Mouse (Mus musculus) MEL (cell line): ENCODE measurements at regions not wholly inside any gene's neighbourhood (a gene's known extent, or its start where the extent isn't known, plus 50 kb on each side); places are given as distances from the start of the nearest gene placed in this dataset.
A peak's percentile ranks its signal among the peaks of the same experiment; 100 is the strongest.

Source experiments
- DNase-seq: peaks from one replicate; pipeline ENCODE4 v3.0.0; 2011; ENCODE audit warnings: low read depth, low spot score
- H3K27ac ChIP-seq: 2 replicates; pipeline ENCODE4 v1.5.1; 2012; ENCODE audit warnings: low read depth, mild to moderate bottlenecking, control low read depth, low read length, moderate library complexity; ENCODE audit not compliant: control insufficient read depth
- H3K27me3 ChIP-seq, 2 experiments: fragments of 150-350 bp in 1 of 2; sonication (generic) in 1 of 2; 2 replicates each; pipeline ENCODE4 v1.6.1; 2012; ENCODE audit warnings: low read length in 2 of 2, mild to moderate bottlenecking in 2 of 2, improper control_type of control experiment in 1 of 2, moderate library complexity in 1 of 2; ENCODE audit not compliant: insufficient read depth in 2 of 2, control insufficient read depth in 1 of 2
- H3K36me3 ChIP-seq, 2 experiments: 2 replicates each; pipeline ENCODE4 v1.6.1; 2012 to 2014; ENCODE audit warnings: low read length in 2 of 2, improper control_type of control experiment in 1 of 2, inconsistent platforms in 1 of 2, mild to moderate bottlenecking in 1 of 2; ENCODE audit not compliant: insufficient read depth in 2 of 2, control insufficient read depth in 1 of 2
- H3K4me1 ChIP-seq, 2 experiments: fragments of 150-350 bp in 1 of 2; sonication (generic) in 1 of 2; 2 replicates each; pipeline ENCODE4 v1.6.1; 2012; ENCODE audit warnings: low read length in 2 of 2, improper control_type of control experiment in 1 of 2, mild to moderate bottlenecking in 1 of 2; ENCODE audit not compliant: insufficient read depth in 2 of 2, control insufficient read depth in 1 of 2
- H3K4me3 ChIP-seq, 2 experiments: fragments of 150-350 bp in 1 of 2; sonication (generic) in 1 of 2; 2 replicates each; pipeline ENCODE4 v1.5.1; 2012; ENCODE audit warnings: low read depth in 2 of 2, low read length in 2 of 2, mild to moderate bottlenecking in 2 of 2, moderate library complexity in 2 of 2, control low read depth in 1 of 2, improper control_type of control experiment in 1 of 2; ENCODE audit not compliant: control insufficient read depth in 1 of 2, insufficient read depth in 1 of 2
- H3K79me2 ChIP-seq: 2 replicates; pipeline ENCODE4 v1.6.1; 2012; ENCODE audit warnings: mild to moderate bottlenecking, low read length, moderate library complexity; ENCODE audit not compliant: control insufficient read depth, poor library complexity, insufficient read depth
- H3K9ac ChIP-seq: 2 replicates; pipeline ENCODE4 v1.6.1; 2012; ENCODE audit warnings: low read depth, mild to moderate bottlenecking, control low read depth, low read length, moderate library complexity; ENCODE audit not compliant: control insufficient read depth, poor library complexity, severe bottlenecking
- H3K9me3 ChIP-seq: fragments of 150-350 bp; sonication (generic); replicated peaks from 2 replicates; pipeline ENCODE4 v1.6.1; 2012; ENCODE audit warnings: mild to moderate bottlenecking, low read length, improper control_type of control experiment, moderate library complexity; ENCODE audit not compliant: insufficient read depth
- CHD1 ChIP-seq: IDR thresholded peaks from 2 replicates; pipeline ENCODE4 v1.6.1; 2012; ENCODE audit warnings: low read depth, mild to moderate bottlenecking, inconsistent platforms, low read length, improper control_type of control experiment
- CHD2 ChIP-seq: IDR thresholded peaks from 2 replicates; pipeline ENCODE4 v1.6.1; 2011; ENCODE audit warnings: low read length, improper control_type of control experiment
- CTCF ChIP-seq, 3 experiments: IDR thresholded peaks in 2 of 3; conservative IDR thresholded peaks in 1 of 3; 2 replicates each; pipeline ENCODE4 v1.5.1; 2011 to 2012; ENCODE audit warnings: low read length in 3 of 3, low read depth in 2 of 3, mild to moderate bottlenecking in 2 of 3, improper control_type of control experiment in 1 of 3, inconsistent platforms in 1 of 3, mixed read lengths in 1 of 3, moderate library complexity in 1 of 3; ENCODE audit not compliant: control insufficient read depth in 1 of 3, insufficient read depth in 1 of 3, poor library complexity in 1 of 3, severe bottlenecking in 1 of 3
- E2F4 ChIP-seq: IDR thresholded peaks from 2 replicates; pipeline ENCODE4 v1.6.1; 2011; ENCODE audit warnings: low read depth, low read length, improper control_type of control experiment, borderline replicate concordance
- ELF1 ChIP-seq: IDR thresholded peaks from 2 replicates; pipeline ENCODE4 v1.6.1; 2014; ENCODE audit warnings: low read depth, mild to moderate bottlenecking, inconsistent platforms, low read length, improper control_type of control experiment, moderate library complexity
- EP300 ChIP-seq, 2 experiments: IDR thresholded peaks; 2 replicates each; pipeline ENCODE4 v1.6.1; 2011; ENCODE audit warnings: improper control_type of control experiment in 2 of 2, low read length in 2 of 2, low read depth in 1 of 2, mild to moderate bottlenecking in 1 of 2
- ETS1 ChIP-seq: IDR thresholded peaks from 2 replicates; pipeline ENCODE4 v1.6.1; 2012; ENCODE audit warnings: low read depth, mild to moderate bottlenecking, inconsistent platforms, low read length, improper control_type of control experiment, moderate library complexity
- JUND ChIP-seq: IDR thresholded peaks from 2 replicates; pipeline ENCODE4 v1.6.1; 2011; ENCODE audit warnings: low read depth, mild to moderate bottlenecking, improper control_type of control experiment, low read length
- KAT2A ChIP-seq: conservative IDR thresholded peaks from 2 replicates; pipeline ENCODE4 v1.6.1; 2012; ENCODE audit warnings: low read depth, low read length, improper control_type of control experiment, inconsistent platforms
- MEF2A ChIP-seq: IDR thresholded peaks from 2 replicates; pipeline ENCODE4 v1.6.1; 2014; ENCODE audit warnings: low read depth, mild to moderate bottlenecking, inconsistent platforms, low read length, improper control_type of control experiment; ENCODE audit not compliant: poor library complexity, insufficient replicate concordance, severe bottlenecking; ENCODE audit errors: extremely low read depth
- MYB ChIP-seq: IDR thresholded peaks from 2 replicates; pipeline ENCODE4 v1.6.1; 2011; ENCODE audit warnings: mild to moderate bottlenecking, low read depth, low read length, improper control_type of control experiment
- MYC ChIP-seq: IDR thresholded peaks from 2 replicates; pipeline ENCODE4 v1.6.1; 2011; ENCODE audit warnings: low read depth, mild to moderate bottlenecking, low read length, improper control_type of control experiment, moderate library complexity
- NELFE ChIP-seq: IDR thresholded peaks from 2 replicates; pipeline ENCODE4 v1.6.1; 2011; ENCODE audit warnings: low read depth, low read length, improper control_type of control experiment
- POLR2A ChIP-seq, 2 experiments: IDR thresholded peaks; 2 replicates each; pipeline ENCODE4 v1.6.1; 2011 to 2012; ENCODE audit warnings: low read length in 2 of 2, mild to moderate bottlenecking in 2 of 2, control low read depth in 1 of 2, improper control_type of control experiment in 1 of 2, low read depth in 1 of 2, moderate library complexity in 1 of 2; ENCODE audit not compliant: control insufficient read depth in 1 of 2, insufficient read depth in 1 of 2, poor library complexity in 1 of 2
- POLR2AphosphoS2 ChIP-seq: IDR thresholded peaks from 2 replicates; pipeline ENCODE4 v1.6.1; 2011; ENCODE audit warnings: low read length, improper control_type of control experiment
- POLR2AphosphoS5 ChIP-seq: IDR thresholded peaks from 2 replicates; pipeline ENCODE4 v1.6.1; 2012; ENCODE audit warnings: low read depth, borderline replicate concordance, mild to moderate bottlenecking, inconsistent platforms, low read length, moderate library complexity, mixed read lengths
- RAD21 ChIP-seq: IDR thresholded peaks from 2 replicates; pipeline ENCODE4 v1.6.1; 2011; ENCODE audit warnings: mild to moderate bottlenecking, low read depth, low read length, improper control_type of control experiment
- RCOR1 ChIP-seq: IDR thresholded peaks from 2 replicates; pipeline ENCODE4 v1.6.1; 2012; ENCODE audit warnings: low read depth, mild to moderate bottlenecking, inconsistent platforms, low read length, improper control_type of control experiment
- SMC3 ChIP-seq: IDR thresholded peaks from 2 replicates; pipeline ENCODE4 v1.6.1; 2011; ENCODE audit warnings: low read depth, low read length, improper control_type of control experiment
- TBP ChIP-seq: IDR thresholded peaks from 2 replicates; pipeline ENCODE4 v1.8.0; 2011; ENCODE audit warnings: low read depth, low read length, improper control_type of control experiment
- TCF12 ChIP-seq: IDR thresholded peaks from 2 replicates; pipeline ENCODE4 v1.6.1; 2014; ENCODE audit warnings: low read depth, mild to moderate bottlenecking, inconsistent platforms, low read length, improper control_type of control experiment, moderate library complexity
- UBTF ChIP-seq: IDR thresholded peaks from 2 replicates; pipeline ENCODE4 v1.6.1; 2012; ENCODE audit warnings: low read depth, mild to moderate bottlenecking, inconsistent platforms, low read length, improper control_type of control experiment, moderate library complexity, borderline replicate concordance; ENCODE audit not compliant: insufficient read depth
- USF1 ChIP-seq: IDR thresholded peaks from 2 replicates; pipeline ENCODE4 v1.6.1; 2014; ENCODE audit warnings: low read depth, mild to moderate bottlenecking, inconsistent platforms, low read length, improper control_type of control experiment, moderate library complexity
- USF2 ChIP-seq, 2 experiments: IDR thresholded peaks; 2 replicates each; pipeline ENCODE4 v1.6.1; 2011 to 2012; ENCODE audit warnings: improper control_type of control experiment in 2 of 2, low read length in 2 of 2, borderline replicate concordance in 1 of 2, inconsistent platforms in 1 of 2, low read depth in 1 of 2, mild to moderate bottlenecking in 1 of 2; ENCODE audit not compliant: insufficient read depth in 1 of 2
- ZC3H11A ChIP-seq: IDR thresholded peaks from 2 replicates; pipeline ENCODE4 v1.6.1; 2012; ENCODE audit warnings: low read depth, mild to moderate bottlenecking, inconsistent platforms, low read length, improper control_type of control experiment
- ZKSCAN1 ChIP-seq: IDR thresholded peaks from 2 replicates; pipeline ENCODE4 v1.6.1; 2012; ENCODE audit warnings: low read depth, mild to moderate bottlenecking, inconsistent platforms, low read length, improper control_type of control experiment, moderate library complexity
- ZNF384 ChIP-seq: IDR thresholded peaks from 2 replicates; pipeline ENCODE4 v1.6.1; 2012; ENCODE audit warnings: low read depth, mild to moderate bottlenecking, inconsistent platforms, low read length, improper control_type of control experiment

DNA sequence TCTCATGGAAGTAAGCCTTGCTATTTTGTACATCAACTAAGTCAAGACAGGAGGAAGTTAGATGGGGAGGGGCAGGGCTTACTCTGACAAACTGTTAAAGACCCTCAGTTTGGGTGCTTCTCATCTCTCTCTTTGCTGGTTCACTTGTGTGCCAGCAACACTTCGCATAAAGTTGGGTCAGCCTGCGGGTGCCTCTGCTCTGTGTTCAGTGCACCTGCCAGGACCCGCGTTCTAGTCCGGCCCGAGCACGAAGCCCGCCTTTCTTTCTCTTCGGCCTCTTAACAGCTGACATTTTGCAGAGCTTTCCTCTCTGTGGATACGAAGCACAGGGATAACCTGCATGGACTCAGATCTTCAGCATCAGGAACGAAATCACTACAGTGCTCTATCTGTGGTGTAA, 227.1 kb upstream of the Nfe2l3 start:
- H3K27me3 ChIP-seq = peaks cover 0 to 4% of the 10 kb centered on the region in 2 experiments; a peak in 3 of 4 replicates
- H3K4me1 ChIP-seq = peaks cover 0 to 3% of the 10 kb centered on the region in 2 experiments; a peak in 3 of 4 replicates
- no peak overlapping the region for H3K27ac ChIP-seq
- no peak overlapping the region for H3K9ac ChIP-seq
- no peaks in the 10 kb centered on the region for H3K36me3 ChIP-seq
- no peaks in the 10 kb centered on the region; the same call in 1 of the 2 replicates for H3K79me2 ChIP-seq
- no peak for DNase-seq
- TF ChIP-seq MEF2A = no peak
- TF ChIP-seq CHD2 = no peak
- TF ChIP-seq POLR2A (IDR thresholded peaks at IDR 0.05; ENCODE audit: control insufficient read depth in 1 of 2, insufficient read depth in 1 of 2, low read depth in 1 of 2, low read length in 2 of 2, poor library complexity in 1 of 2) = no peak
- no peak for TF ChIP-seq POLR2AphosphoS5
- TF ChIP-seq ELF1 = no peak
- no peak for TF ChIP-seq EP300 (IDR thresholded peaks at IDR 0.05; ENCODE audit: low read depth in 1 of 2, low read length in 2 of 2)
- no peak for TF ChIP-seq USF2 (IDR thresholded peaks at IDR 0.05; ENCODE audit: borderline replicate concordance in 1 of 2, insufficient read depth in 1 of 2, low read depth in 1 of 2, low read length in 2 of 2)
- TF ChIP-seq TBP = no peak
- no peak for TF ChIP-seq KAT2A
- no peak for TF ChIP-seq POLR2AphosphoS2
- TF ChIP-seq MYB = no peak
- no peak for TF ChIP-seq NELFE
- no peak for TF ChIP-seq ZKSCAN1
- no peak for TF ChIP-seq RAD21
- TF ChIP-seq ZNF384 = no peak
- TF ChIP-seq UBTF = no peak
- TF ChIP-seq ETS1 = no peak
- no peak overlapping the region for H3K4me3 ChIP-seq
- no peaks in the 10 kb centered on the region for H3K9me3 ChIP-seq

DNA sequence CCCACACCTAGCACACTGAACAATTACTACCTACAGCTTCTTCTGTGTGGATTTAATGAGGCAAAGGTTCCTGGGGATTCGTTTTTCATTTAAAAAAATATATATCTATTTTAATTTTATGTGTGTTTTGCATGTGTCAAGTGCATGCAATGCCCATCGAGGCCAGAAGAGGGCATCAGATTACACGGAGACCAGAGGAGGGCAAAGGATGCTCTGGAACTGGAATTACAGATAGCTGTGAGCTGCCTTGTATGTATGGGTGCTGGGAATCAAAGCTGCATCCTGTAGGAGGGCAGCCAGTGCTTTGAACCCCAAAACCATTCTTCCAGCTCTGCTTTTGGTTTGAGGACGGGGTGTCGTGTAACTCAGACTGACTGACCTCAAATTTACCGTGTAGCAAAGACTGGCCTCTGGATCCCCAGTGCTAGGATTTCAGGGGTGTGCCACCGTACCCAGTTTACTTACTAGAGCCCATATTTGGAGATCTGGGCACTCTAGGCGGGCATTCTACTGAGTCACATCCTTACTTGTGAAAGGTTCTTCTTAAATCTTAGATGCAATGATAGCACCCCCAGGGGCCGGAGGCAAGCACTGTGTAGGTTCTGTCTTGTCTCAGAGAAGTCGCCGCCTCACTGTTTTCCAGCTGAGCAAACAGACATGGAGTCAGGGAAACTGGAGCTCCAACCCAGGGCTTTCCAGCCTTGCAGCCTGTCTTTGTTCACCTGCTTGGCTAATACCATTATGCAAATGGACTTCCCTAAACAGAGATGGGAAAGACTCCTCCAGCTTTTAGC, 225.6 kb upstream of the Nfe2l3 start:
- TF ChIP-seq USF1 = no peak
- no peak for TF ChIP-seq E2F4
- TF ChIP-seq TCF12 = no peak
- TF ChIP-seq CTCF (IDR thresholded peaks at IDR 0.05 in 2 of 3, conservative IDR thresholded peaks at IDR 0.05 in 1 of 3; ENCODE audit: control insufficient read depth in 1 of 3, insufficient read depth in 1 of 3, low read depth in 2 of 3, low read length in 3 of 3, poor library complexity in 1 of 3, severe bottlenecking in 1 of 3) = peak; percentile 65 to 78 (median 76)
- TF ChIP-seq RCOR1 = no peak
- no peak for TF ChIP-seq CHD2
- TF ChIP-seq ZC3H11A = 0 out of 2 replicates have a peak, but pooled peaks have one; percentile 35
- TF ChIP-seq NELFE = no peak
- no peak for TF ChIP-seq MYC
- peak; percentile 65 for TF ChIP-seq SMC3
- TF ChIP-seq ZKSCAN1 = 0 out of 2 replicates have a peak, but pooled peaks have one; percentile 41
- TF ChIP-seq RAD21 = peak; percentile 58
- TF ChIP-seq JUND = no peak
- TF ChIP-seq MYB = no peak
- TF ChIP-seq POLR2AphosphoS2 = no peak
- no peak for TF ChIP-seq UBTF
- no peak for TF ChIP-seq ELF1
- no peak for TF ChIP-seq CHD1
- Histone ChIP-seq H3K36me3 (no peaks in the 10 kb centered on the region), H3K4me1 (peaks cover 0 to 3% of the 10 kb centered on the region in 2 experiments; a peak in 3 of 4 replicates), H3K9me3 (no peaks in the 10 kb centered on the region), H3K9ac (peak overlapping the region; percentile 48), H3K27ac (peak overlapping the region; percentile 39; the same call in 1 of the 2 replicates), H3K4me3 (peak overlapping the region; percentile 64 to 75), H3K27me3 (peaks cover 0 to 4% of the 10 kb centered on the region in 2 experiments; a peak in 3 of 4 replicates), H3K79me2 (no peaks in the 10 kb centered on the region; the same call in 1 of the 2 replicates)
- peak; percentile 82 for DNase-seq
